Mouse (Mus musculus) embryonic facial prominence, embryonic 13.5 days (tissue): ENCODE data around the gene Cypt2. TPM values are rescaled to one million over a fixed set of nuclear protein-coding genes. Genes with fewer than 3 reads are reported as not detected.
"Not testable (repeated sequence)": the region's sequence is repeated elsewhere in the genome, so short reads cannot be mapped to it uniquely, and the experiment has no call there.

Source experiments
- ATAC-seq: fragments of 200-750 bp; cut with Nextera tagmentation; 2 replicates; pipeline ENCODE4 v1.8.0; 2017; ENCODE audit warnings: low read depth; ENCODE audit not compliant: insufficient number of reproducible peaks, insufficient read depth, low FRiP score, low TSS enrichment
- H3K27ac ChIP-seq: fragments of 300-500 bp; sonication (generic); 2 replicates; pipeline ENCODE4 v1.5.1; 2015; ENCODE audit warnings: moderate library complexity, mild to moderate bottlenecking, inconsistent platforms
- H3K27me3 ChIP-seq: fragments of 300-500 bp; sonication (generic); 2 replicates; pipeline ENCODE4 v1.6.1; 2015; ENCODE audit warnings: mild to moderate bottlenecking, inconsistent platforms
- H3K36me3 ChIP-seq: fragments of 300-500 bp; sonication (generic); 2 replicates; pipeline ENCODE4 v1.6.1; 2015; ENCODE audit warnings: mild to moderate bottlenecking, inconsistent platforms
- H3K4me1 ChIP-seq: fragments of 300-500 bp; sonication (generic); 2 replicates; pipeline ENCODE4 v1.6.1; 2015; ENCODE audit warnings: inconsistent platforms
- H3K4me2 ChIP-seq: fragments of 300-500 bp; sonication (generic); 2 replicates; pipeline ENCODE4 v1.6.1; 2015; ENCODE audit warnings: moderate library complexity, mild to moderate bottlenecking, inconsistent platforms
- H3K4me3 ChIP-seq: fragments of 300-500 bp; sonication (generic); 2 replicates; pipeline ENCODE4 v1.5.1; 2015; ENCODE audit warnings: mild to moderate bottlenecking, inconsistent platforms
- H3K9ac ChIP-seq: fragments of 300-500 bp; sonication (generic); 2 replicates; pipeline ENCODE4 v1.6.1; 2015; ENCODE audit warnings: mild to moderate bottlenecking, inconsistent platforms
- H3K9me3 ChIP-seq: fragments of 300-500 bp; sonication (generic); 2 replicates; pipeline ENCODE4 v1.6.1; 2016; ENCODE audit warnings: inconsistent platforms
- WGBS: fragments of 180-500 bp; shearing (Covaris S2); methylation state at CpG from one replicate; pipeline ENCODE4 v1.1.7; 2015; ENCODE audit warnings: mixed read lengths; 5-methylcytosine and 5-hydroxymethylcytosine counted together
- polyA plus RNA-seq: library from polyadenylated mRNA; unstranded; fragments of >200 nt; fragmentation: Nextera tagmentation; extraction: Ambion mirVana; gene quantifications from 2 replicates; pipeline ENCODE4 v1.2.1, GENCODE M21; 2015

Gene Cypt2
- polyA plus RNA-seq, result not detected in 2 replicates

DNA sequence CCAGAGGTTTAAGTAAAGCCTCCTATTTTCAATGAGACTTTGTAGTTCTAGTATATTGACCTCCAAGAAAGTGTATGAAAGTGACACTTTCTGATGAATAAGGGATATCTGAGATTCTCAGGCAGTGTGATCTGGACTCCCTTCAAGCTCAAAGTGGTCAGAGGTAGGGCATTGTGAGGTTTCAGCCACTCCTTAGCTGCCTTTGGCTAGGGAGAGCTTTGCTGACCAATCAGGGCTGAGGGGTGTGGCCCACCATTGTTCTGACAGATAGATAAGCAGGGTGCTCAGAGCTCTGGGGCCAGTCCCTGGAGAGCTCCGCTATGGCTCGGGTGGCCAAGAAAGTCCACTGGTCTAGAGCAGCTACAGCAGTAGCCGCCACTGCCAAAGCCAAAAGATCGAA lies at the start of gene Cypt2:
Gene Cypt2 (plus strand): TSS at position 301 of the 400 bp plus-strand sequence.
- not testable (repeated sequence) for H3K36me3 ChIP-seq, H3K9ac ChIP-seq, H3K27me3 ChIP-seq, H3K4me1 ChIP-seq, H3K9me3 ChIP-seq, H3K4me2 ChIP-seq, ATAC-seq, H3K27ac ChIP-seq, H3K4me3 ChIP-seq
- WGBS, result 87% methylated on average over 4 of the region's 4 CpGs

DNA sequence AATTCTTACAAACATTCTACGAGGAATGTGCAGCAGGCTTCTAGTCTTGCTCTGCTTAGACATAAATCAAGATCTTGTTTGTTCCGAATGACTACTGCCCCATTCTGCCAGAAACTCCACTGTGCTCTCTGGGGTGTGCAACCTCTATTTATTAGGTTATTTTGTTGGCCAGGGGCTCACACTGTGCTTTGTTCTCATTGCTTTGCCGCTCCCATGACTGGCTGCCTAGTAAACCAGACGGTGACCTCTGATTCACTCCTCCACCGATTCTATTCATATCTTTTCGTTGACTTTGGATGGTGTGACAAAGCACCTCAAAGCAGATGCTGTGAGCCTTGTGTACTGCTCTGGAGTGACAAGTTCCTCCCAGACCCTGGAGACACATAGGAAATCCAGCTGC lies 46.7 kb downstream of the Cypt2 start:
- H3K4me2 ChIP-seq, result no peak overlapping the region
- H3K36me3 ChIP-seq, result no peaks in the 10 kb centered on the region
- ATAC-seq, result no peak
- H3K27me3 ChIP-seq, result 0 out of 2 replicates have a peak, but pooled peaks cover 10% of the 10 kb centered on the region
- no peak overlapping the region for H3K9ac ChIP-seq
- 75% methylated on average over 6 of the region's 6 CpGs for WGBS
- H3K4me3 ChIP-seq, result no peak overlapping the region
- no peaks in the 10 kb centered on the region for H3K4me1 ChIP-seq
- no peak overlapping the region for H3K27ac ChIP-seq
- H3K9me3 ChIP-seq, result no peaks in the 10 kb centered on the region
